Mouse (Mus musculus) limb, embryonic 12.5 days (tissue): ENCODE measurements around the gene Mapk12. TPM values are rescaled to one million over a fixed set of nuclear protein-coding genes. Genes with fewer than 3 reads are reported as not detected.
A peak's percentile ranks its signal among the peaks of the same experiment; 100 is the strongest.

ENCODE experiments used
- ATAC-seq: fragments of 200-750 bp; cut with Nextera tagmentation; 2 replicates; pipeline ENCODE4 v1.8.0; 2017; ENCODE audit warnings: low read depth, moderate TSS enrichment; ENCODE audit not compliant: insufficient number of reproducible peaks, insufficient read depth, low FRiP score, low TSS enrichment
- H3K27ac ChIP-seq: fragments of 300-500 bp; sonication (generic); 2 replicates; pipeline ENCODE4 v1.5.1; 2016; ENCODE audit warnings: mild to moderate bottlenecking, moderate library complexity
- H3K27me3 ChIP-seq: fragments of 300-500 bp; sonication (generic); 2 replicates; pipeline ENCODE4 v1.6.1; 2016; ENCODE audit warnings: mild to moderate bottlenecking, moderate library complexity
- H3K36me3 ChIP-seq: fragments of 300-500 bp; sonication (generic); 2 replicates; pipeline ENCODE4 v1.6.1; 2016; ENCODE audit warnings: mild to moderate bottlenecking, moderate library complexity
- H3K4me1 ChIP-seq: fragments of 300-500 bp; sonication (generic); replicated peaks from 2 replicates; pipeline ENCODE4 v1.6.1; 2016
- H3K4me2 ChIP-seq: fragments of 300-500 bp; sonication (generic); 2 replicates; pipeline ENCODE4 v1.6.1; 2016; ENCODE audit warnings: mild to moderate bottlenecking, moderate library complexity
- H3K4me3 ChIP-seq: fragments of 300-500 bp; sonication (generic); replicated peaks from 2 replicates; pipeline ENCODE4 v1.5.1; 2016; ENCODE audit warnings: mild to moderate bottlenecking
- H3K9ac ChIP-seq: fragments of 300-500 bp; sonication (generic); replicated peaks from 2 replicates; pipeline ENCODE4 v1.6.1; 2016; ENCODE audit warnings: mild to moderate bottlenecking, moderate library complexity
- H3K9me3 ChIP-seq: fragments of 300-500 bp; sonication (generic); 2 replicates; pipeline ENCODE4 v1.6.1; 2016; ENCODE audit warnings: mild to moderate bottlenecking, moderate library complexity
- WGBS: fragments of 180-500 bp; shearing (Covaris S2); methylation state at CpG from one replicate; pipeline ENCODE4 v1.1.7; 2016; 5-methylcytosine and 5-hydroxymethylcytosine counted together
- polyA plus RNA-seq: library from polyadenylated mRNA; unstranded; fragments of >200 nt; fragmentation: Nextera tagmentation; extraction: Ambion mirVana; gene quantifications from 2 replicates; pipeline ENCODE4 v1.2.1, GENCODE M21; 2016

Mapk12 gene
- polyA plus RNA-seq, 1 experiment from 2014 or later, result 9.3 TPM

- Histone ChIP-seq H3K4me1 (peaks cover 41% of the 10 kb centered on the region), H3K9ac (no peak overlapping the region), H3K4me3 (no peak overlapping the region), H3K27me3 (peaks cover 55% of the 10 kb centered on the region), H3K9me3 (no peaks in the 10 kb centered on the region), H3K27ac (no peak overlapping the region), H3K36me3 (no peaks in the 10 kb centered on the region; the same call in 1 of the 2 replicates), H3K4me2 (peak overlapping the region; percentile 98)
- ATAC-seq, result no peak
- WGBS, result 23% methylated on average over 10 of the region's 10 CpGs
Observed at GRCm38 (mm10) chr15:89147456-89147855, 7.0 kb upstream of the Mapk12 start.

DNA sequence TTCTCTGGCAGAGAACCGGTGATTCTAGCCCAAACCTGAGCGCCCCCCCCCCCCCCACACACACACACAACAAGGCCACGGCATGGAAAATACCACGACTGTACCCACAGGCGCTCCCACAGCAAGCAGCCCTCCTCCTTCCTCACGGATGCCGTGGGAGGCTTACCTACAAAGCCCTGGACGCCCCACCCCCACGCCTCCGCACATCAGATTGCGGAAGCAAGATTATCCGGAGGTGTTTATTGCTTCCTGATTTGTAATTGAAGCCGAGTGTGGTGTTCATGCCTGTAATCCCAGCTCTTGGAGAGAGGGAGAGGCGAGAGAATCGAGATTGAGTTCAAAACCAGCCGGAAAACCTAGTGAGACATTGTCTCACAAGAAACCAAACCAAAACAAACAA, 6.5 kb upstream of the Mapk12 start:
- H3K4me3 ChIP-seq, result peak overlapping the region; percentile 34
- H3K9me3 ChIP-seq, result no peaks in the 10 kb centered on the region
- H3K27me3 ChIP-seq, result peaks cover 55% of the 10 kb centered on the region
- peaks cover 41% of the 10 kb centered on the region for H3K4me1 ChIP-seq
- no peaks in the 10 kb centered on the region; the same call in 1 of the 2 replicates for H3K36me3 ChIP-seq
- no peak overlapping the region; the same call in 1 of the 2 replicates for H3K9ac ChIP-seq
- ATAC-seq, result no peak
- no peak overlapping the region for H3K27ac ChIP-seq
- 4% methylated on average over 15 of the region's 16 CpGs for WGBS
- peak overlapping the region; percentile 98 for H3K4me2 ChIP-seq

DNA sequence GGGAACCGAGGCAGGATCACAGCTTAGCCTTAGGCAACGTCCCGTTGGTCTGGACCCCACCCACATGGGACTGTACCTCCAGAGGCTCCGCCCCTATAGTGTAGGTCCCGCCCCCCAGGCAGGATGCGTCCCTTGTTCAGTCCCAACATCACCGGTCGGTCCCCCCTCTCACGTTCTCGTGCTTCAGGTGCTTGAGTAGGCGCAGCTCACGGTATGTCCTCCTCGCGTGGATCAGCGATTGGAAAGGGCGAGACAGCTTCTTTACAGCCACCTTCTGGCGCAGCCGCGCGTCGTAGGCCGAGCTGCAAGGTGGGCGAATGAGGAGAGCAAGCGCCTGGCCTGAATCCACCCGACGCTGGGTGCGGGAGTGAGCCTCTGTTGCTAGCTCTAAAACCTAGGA, 6.0 kb upstream of the Mapk12 start:
- peak; percentile 38; the same call in 1 of the 2 replicates for ATAC-seq
- under 1% methylated on average over 27 of the region's 27 CpGs for WGBS
- Histone ChIP-seq H3K9ac (no peak overlapping the region; the same call in 1 of the 2 replicates), H3K27ac (no peak overlapping the region), H3K27me3 (peaks cover 58% of the 10 kb centered on the region), H3K4me3 (peak overlapping the region; percentile 34), H3K9me3 (no peaks in the 10 kb centered on the region), H3K36me3 (no peaks in the 10 kb centered on the region; the same call in 1 of the 2 replicates), H3K4me2 (peak overlapping the region; percentile 98), H3K4me1 (peaks cover 44% of the 10 kb centered on the region)

DNA sequence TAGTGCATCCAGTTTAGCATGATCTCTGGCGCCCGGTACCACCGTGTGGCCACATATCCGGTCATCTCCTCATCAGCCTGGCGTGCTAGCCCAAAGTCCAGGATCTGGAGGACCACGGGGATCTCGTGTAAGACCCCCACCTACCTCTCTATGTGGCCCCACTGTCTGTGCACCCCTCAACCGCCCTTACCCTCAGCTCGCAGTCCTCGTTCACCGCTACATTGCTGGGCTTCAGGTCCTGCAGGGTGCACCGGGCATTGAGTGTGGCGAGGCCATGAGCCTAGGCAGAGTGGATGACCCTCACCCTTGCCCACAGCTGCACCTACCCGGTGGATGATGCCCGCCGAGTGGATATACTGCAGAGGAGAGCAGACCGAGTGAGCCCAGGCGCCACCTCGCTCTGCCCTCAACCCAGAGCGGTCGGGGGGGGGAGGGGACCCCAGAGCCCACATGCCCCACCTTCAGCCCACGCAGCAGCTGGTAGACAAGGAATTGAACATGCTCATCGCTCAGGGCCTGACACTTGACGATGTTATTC, 5.4 kb upstream of the Mapk12 start:
- H3K36me3 ChIP-seq, result no peaks in the 10 kb centered on the region; the same call in 1 of the 2 replicates
- H3K4me1 ChIP-seq, result peaks cover 50% of the 10 kb centered on the region
- peaks cover 65% of the 10 kb centered on the region for H3K27me3 ChIP-seq
- no peak for ATAC-seq
- H3K4me2 ChIP-seq, result peak overlapping the region; percentile 98; the same call in 1 of the 2 replicates
- 71% methylated on average over 24 of the region's 24 CpGs for WGBS
- H3K27ac ChIP-seq, result no peak overlapping the region
- no peaks in the 10 kb centered on the region for H3K9me3 ChIP-seq
- H3K9ac ChIP-seq, result no peak overlapping the region
- H3K4me3 ChIP-seq, result 0 out of 2 replicates have a peak overlapping the region, but pooled peaks have one; percentile 34

GRCm38 (mm10) chr15:89144965-89145364, 4.5 kb upstream of the Mapk12 start:
- H3K4me1 ChIP-seq, result peaks cover 54% of the 10 kb centered on the region
- WGBS, result 90% methylated on average over 11 of the region's 11 CpGs
- no peak for ATAC-seq
- no peaks in the 10 kb centered on the region for H3K9me3 ChIP-seq
- peaks cover 73% of the 10 kb centered on the region for H3K27me3 ChIP-seq
- no peak overlapping the region for H3K4me3 ChIP-seq
- H3K27ac ChIP-seq, result no peak overlapping the region
- no peak overlapping the region for H3K4me2 ChIP-seq
- H3K36me3 ChIP-seq, result no peaks in the 10 kb centered on the region; the same call in 1 of the 2 replicates
- no peak overlapping the region for H3K9ac ChIP-seq

GRCm38 (mm10) chr15:89143134-89143533, 2.6 kb upstream of the Mapk12 start:
- peaks cover 46% of the 10 kb centered on the region for H3K4me1 ChIP-seq

GRCm38 (mm10) chr15:89141905-89142304, 1.4 kb upstream of the Mapk12 start:
- Histone ChIP-seq H3K4me1 (peaks cover 34% of the 10 kb centered on the region), H3K9ac (no peak overlapping the region; the same call in 1 of the 2 replicates), H3K4me3 (no peak overlapping the region), H3K27ac (no peak overlapping the region), H3K36me3 (no peaks in the 10 kb centered on the region; the same call in 1 of the 2 replicates), H3K27me3 (peaks cover 65% of the 10 kb centered on the region), H3K4me2 (no peak overlapping the region; the same call in 1 of the 2 replicates), H3K9me3 (no peaks in the 10 kb centered on the region)
- 56% methylated on average over 4 of the region's 4 CpGs for WGBS
- ATAC-seq, result no peak

More at GRCm38 (mm10) chr15:89143134-89143533, 2.6 kb upstream of the Mapk12 start:
- H3K9me3 ChIP-seq, result no peaks in the 10 kb centered on the region
- H3K27me3 ChIP-seq, result peaks cover 73% of the 10 kb centered on the region
- ATAC-seq, result no peak
- H3K36me3 ChIP-seq, result no peaks in the 10 kb centered on the region; the same call in 1 of the 2 replicates
- no peak overlapping the region for H3K4me3 ChIP-seq
- H3K27ac ChIP-seq, result no peak overlapping the region
- WGBS, result 75% methylated on average over 2 of the region's 2 CpGs
- no peak overlapping the region for H3K4me2 ChIP-seq
- H3K9ac ChIP-seq, result no peak overlapping the region

- Histone ChIP-seq H3K27ac (no peak overlapping the region), H3K9ac (no peak overlapping the region; the same call in 1 of the 2 replicates), H3K36me3 (no peaks in the 10 kb centered on the region; the same call in 1 of the 2 replicates), H3K4me3 (no peak overlapping the region), H3K4me2 (peak overlapping the region; percentile 97), H3K4me1 (peaks cover 30% of the 10 kb centered on the region), H3K9me3 (no peaks in the 10 kb centered on the region), H3K27me3 (peaks cover 61% of the 10 kb centered on the region)
- 12% methylated on average over 5 of the region's 5 CpGs for WGBS
- ATAC-seq, result no peak
Observed at GRCm38 (mm10) chr15:89141443-89141842, 940 bp upstream of the Mapk12 start.

GRCm38 (mm10) chr15:89140048-89140658, 350 bp downstream of the Mapk12 start:
- Histone ChIP-seq H3K27ac (no peak overlapping the region), H3K27me3 (peaks cover 49% of the 10 kb centered on the region), H3K4me1 (peaks cover 24% of the 10 kb centered on the region), H3K9ac (peak overlapping the region; percentile 67), H3K4me3 (peak overlapping the region; percentile 59), H3K9me3 (no peaks in the 10 kb centered on the region), H3K36me3 (no peaks in the 10 kb centered on the region; the same call in 1 of the 2 replicates), H3K4me2 (peak overlapping the region; percentile 97)
- ATAC-seq, result no peak; the same call in 1 of the 2 replicates
- under 1% methylated on average over 53 of the region's 53 CpGs for WGBS

GRCm38 (mm10) chr15:89138531-89138930, 2.0 kb downstream of the Mapk12 start:
- WGBS, result 92% methylated on average over 6 of the region's 6 CpGs
- H3K4me3 ChIP-seq, result no peak overlapping the region

GRCm38 (mm10) chr15:89138046-89138405, 2.5 kb downstream of the Mapk12 start:
- no peak overlapping the region for H3K4me3 ChIP-seq
- H3K9ac ChIP-seq, result no peak overlapping the region
- ATAC-seq, result no peak
- peaks cover 39% of the 10 kb centered on the region for H3K27me3 ChIP-seq
- H3K4me1 ChIP-seq, result peaks cover 24% of the 10 kb centered on the region
- 88% methylated on average over 7 of the region's 7 CpGs for WGBS
- no peaks in the 10 kb centered on the region for H3K9me3 ChIP-seq
- no peak overlapping the region for H3K4me2 ChIP-seq
- H3K36me3 ChIP-seq, result no peaks in the 10 kb centered on the region
- H3K27ac ChIP-seq, result no peak overlapping the region

More at GRCm38 (mm10) chr15:89138531-89138930, 2.0 kb downstream of the Mapk12 start:
- H3K9me3 ChIP-seq, result no peaks in the 10 kb centered on the region
- peaks cover 39% of the 10 kb centered on the region for H3K27me3 ChIP-seq
- H3K4me2 ChIP-seq, result no peak overlapping the region
- H3K9ac ChIP-seq, result no peak overlapping the region
- H3K4me1 ChIP-seq, result peaks cover 24% of the 10 kb centered on the region
- no peaks in the 10 kb centered on the region for H3K36me3 ChIP-seq
- H3K27ac ChIP-seq, result no peak overlapping the region
- no peak for ATAC-seq
